Mouse (Mus musculus) ES-Bruce4 (cell line): Measurements from ENCODE around the gene Islr.

Source experiments
- EP300 ChIP-seq: IDR thresholded peaks from 2 replicates; pipeline ENCODE4 v1.6.1; 2011; ENCODE audit warnings: low read depth, low read length; ENCODE audit not compliant: insufficient read depth
- POLR2A ChIP-seq: IDR thresholded peaks from one replicate; pipeline ENCODE4 v1.8.1; 2011; ENCODE audit warnings: low read length; ENCODE audit not compliant: insufficient read depth

DNA sequence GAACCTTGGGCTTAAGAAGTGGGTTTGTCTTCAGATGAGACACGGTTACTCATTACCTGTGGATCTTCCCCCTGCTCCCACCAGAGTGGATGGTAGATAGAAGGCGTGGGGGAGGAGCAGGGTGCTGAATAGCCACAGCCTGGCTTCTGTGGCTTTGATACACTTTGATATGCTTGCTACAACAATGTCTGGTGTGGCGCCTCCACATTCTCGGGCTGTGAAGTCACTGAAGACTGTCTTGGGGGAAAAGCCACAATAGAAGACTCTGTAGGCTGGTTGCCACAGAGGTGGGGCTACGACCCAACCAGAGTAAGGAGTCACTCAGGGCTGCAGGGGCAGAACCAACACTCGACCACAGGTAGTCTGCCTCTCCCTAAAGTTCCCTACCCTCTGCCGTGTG lies 72.4 kb downstream of the Islr start:
- no peak for TF ChIP-seq POLR2A
- no peak for TF ChIP-seq EP300
